Comparison of ENCODE assay signal across 24 mouse cellular contexts in genomic region chr17:71681666-71682065, GRCm38 (mm10). TPM values are rescaled to one million over a fixed set of nuclear protein-coding genes. Genes with fewer than 3 reads are reported as not detected.
"Had no signal": no experiment of that assay in that cellular context is flagged by ENCODE, and none has a peak within 500 bp of the region (broad histone marks: within the 10 kb centered on the region; RNA-seq: fewer than 3 reads in every experiment).

No protein-coding gene starts in this region.

- H3K9ac ChIP-seq: liver, embryonic 12.5 days; liver, embryonic 14.5 days; lung, embryonic 14.5 days; midbrain, embryonic 12.5 days; neural tube, embryonic 13.5 days; neural tube, embryonic 15.5 days; stomach, embryonic 15.5 days had no signal

- H3K4me3 ChIP-seq: liver, embryonic 12.5 days; megakaryocyte, embryonic 14.5 days; midbrain, embryonic 12.5 days; myocyte; neural tube, embryonic 13.5 days; neural tube, embryonic 15.5 days; stomach, embryonic 15.5 days had no signal

- H3K36me3 ChIP-seq: liver, embryonic 12.5 days; midbrain, embryonic 12.5 days; neural tube, embryonic 13.5 days; neural tube, embryonic 15.5 days; stomach, embryonic 15.5 days had no signal

- ATAC-seq: liver, embryonic 12.5 days; midbrain, embryonic 16.5 days had no signal

- H3K27me3 ChIP-seq: midbrain, embryonic 12.5 days; neural tube, embryonic 13.5 days; neural tube, embryonic 15.5 days; stomach, embryonic 15.5 days had no signal

- H3K27ac ChIP-seq: liver, embryonic 12.5 days; liver, embryonic 14.5 days; macrophage; midbrain, embryonic 12.5 days; neural tube, embryonic 13.5 days; neural tube, embryonic 15.5 days; stomach, embryonic 15.5 days; stomach, postnatal 0 days had no signal

- H3K4me1 ChIP-seq: liver, embryonic 12.5 days; neural tube, embryonic 13.5 days; neural tube, embryonic 15.5 days; stomach, embryonic 15.5 days had no signal

- DNase-seq: lung, embryonic 14.5 days; lung, postnatal 10 days; midbrain, embryonic 14.5 days; right cerebral cortex, adult 18-20 months; right cerebral cortex, postnatal 25 days; right cerebral cortex, postnatal 4 days; spleen, adult 18-20 months; thymus, adult 2 months; thymus, postnatal 25 days; thymus, postnatal 4 days had no signal

- H3K9me3 ChIP-seq: liver, embryonic 12.5 days; megakaryocyte, embryonic 14.5 days; midbrain, embryonic 12.5 days; neural tube, embryonic 13.5 days; neural tube, embryonic 15.5 days; stomach, embryonic 15.5 days had no signal

- H3K4me2 ChIP-seq: liver, embryonic 12.5 days; lung, embryonic 14.5 days; midbrain, embryonic 12.5 days; neural tube, embryonic 13.5 days; neural tube, embryonic 15.5 days; stomach, embryonic 15.5 days had no signal

RNA-seq across cellular contexts. Expression of gene Togaram2, which starts 8.6 kb away (rescaled TPM):
- total RNA-seq: megakaryocyte progenitor cell, adult 5-6 weeks had no signal
- polyA plus RNA-seq: liver, embryonic 16.5 days; macrophage; neural tube, embryonic 11.5 days had no signal
